Mouse (Mus musculus): ENCODE results near the gene Asb2.

DNA sequence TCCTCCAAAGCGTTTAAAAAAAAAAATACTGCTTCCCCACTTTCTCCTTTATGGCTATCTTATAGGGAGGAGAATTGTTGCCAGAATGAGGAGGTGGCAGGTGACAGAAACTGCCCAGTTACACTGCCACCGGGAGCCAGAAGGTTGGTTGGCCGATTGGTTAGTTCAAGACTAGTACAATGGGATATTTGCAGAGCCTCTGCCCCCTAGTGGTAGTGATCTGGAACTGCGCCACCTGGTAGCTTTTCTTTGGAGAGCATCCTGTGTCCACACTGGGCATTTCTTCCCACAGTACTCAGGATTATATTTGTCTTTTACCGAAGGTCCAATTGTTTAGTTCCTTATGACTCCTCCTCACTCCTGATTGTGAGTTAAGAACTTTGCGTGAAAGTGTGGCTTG is 15.9 kb upstream of the Asb2 start:
- TF ChIP-seq CTCF (IDR thresholded peaks at IDR 0.05; ENCODE audit: low read depth, low read length) (peak; percentile 76), POLR2A (IDR thresholded peaks at IDR 0.05; ENCODE audit: extremely low read depth, insufficient read depth, low read length) (no peak)

All from liver, adult 2 months (tissue).